Mouse (Mus musculus) midbrain, postnatal 0 days (tissue): ENCODE data around the gene Ganab. TPM values are rescaled to one million over a fixed set of nuclear protein-coding genes. Genes with fewer than 3 reads are reported as not detected.
A peak's percentile ranks its signal among the peaks of the same experiment; 100 is the strongest.
"Not testable (repeated sequence)": the region's sequence is repeated elsewhere in the genome, so short reads cannot be mapped to it uniquely, and the experiment has no call there.

Experiments used
- ATAC-seq: fragments of 200-750 bp; cut with Nextera tagmentation; 2 replicates; pipeline ENCODE4 v1.8.0; 2017; ENCODE audit warnings: moderate number of reproducible peaks, mild to moderate bottlenecking, moderate TSS enrichment, moderate library complexity; ENCODE audit not compliant: low FRiP score
- DNase-seq: peaks from one replicate; pipeline ENCODE4 v3.0.0-alpha.2; 2015; ENCODE audit warnings: low spot score
- H3K27ac ChIP-seq: fragments of 300-500 bp; sonication (generic); 2 replicates; pipeline ENCODE4 v1.5.1; 2014; ENCODE audit warnings: low read depth, mild to moderate bottlenecking, low read length, mixed read lengths
- H3K27me3 ChIP-seq: fragments of 300-500 bp; sonication (generic); 2 replicates; pipeline ENCODE4 v1.6.1; 2014; ENCODE audit warnings: low read length, control low read depth, mixed read lengths; ENCODE audit not compliant: insufficient read depth
- H3K36me3 ChIP-seq: fragments of 300-500 bp; sonication (generic); 2 replicates; pipeline ENCODE4 v1.6.1; 2014; ENCODE audit warnings: low read length, control low read depth, mixed read lengths; ENCODE audit not compliant: insufficient read depth
- H3K4me1 ChIP-seq: fragments of 300-500 bp; sonication (generic); 2 replicates; pipeline ENCODE4 v1.6.1; 2014; ENCODE audit warnings: mild to moderate bottlenecking, control low read depth, antibody characterized with exemption, low read length, mixed read lengths; ENCODE audit not compliant: insufficient read depth
- H3K4me2 ChIP-seq: fragments of 300-500 bp; sonication (generic); 2 replicates; pipeline ENCODE4 v1.6.1; 2014; ENCODE audit warnings: low read depth, mild to moderate bottlenecking, low read length, mixed read lengths; ENCODE audit not compliant: poor library complexity, severe bottlenecking
- H3K4me3 ChIP-seq: fragments of 300-500 bp; sonication (generic); 2 replicates; pipeline ENCODE4 v1.5.1; 2014; ENCODE audit warnings: low read depth, mild to moderate bottlenecking, low read length, moderate library complexity
- H3K9ac ChIP-seq: fragments of 300-500 bp; sonication (generic); replicated peaks from 2 replicates; pipeline ENCODE4 v1.6.1; 2014; ENCODE audit warnings: mild to moderate bottlenecking, low read length, moderate library complexity, mixed read lengths; ENCODE audit not compliant: poor library complexity, severe bottlenecking
- H3K9me3 ChIP-seq: fragments of 300-500 bp; sonication (generic); 2 replicates; pipeline ENCODE4 v1.6.1; 2016; ENCODE audit warnings: low read length, control low read depth
- CTCF ChIP-seq: IDR thresholded peaks from 2 replicates; pipeline ENCODE4 v1.5.1; 2016; ENCODE audit warnings: antibody characterized with exemption, mild to moderate bottlenecking
- WGBS: fragments of 180-500 bp; shearing (Covaris S2); extraction: QIAGEN DNeasy Blood & Tissue Kit; methylation state at CpG from one replicate; pipeline ENCODE4 v1.1.7; 2014; 5-methylcytosine and 5-hydroxymethylcytosine counted together
- polyA plus RNA-seq: library from polyadenylated mRNA; unstranded; fragments of >200 nt; fragmentation: Nextera tagmentation; extraction: Ambion mirVana; gene quantifications from 2 replicates; pipeline ENCODE4 v1.2.1, GENCODE M21; 2015
- total RNA-seq: library from RNA; depleted of rRNA; stranded (reverse); fragments of >200 nt; gene quantifications from 2 replicates; pipeline ENCODE4 v1.2.3, GENCODE M21; 2014

Ganab gene
- total and polyA plus RNA-seq, 2 experiments from 2014 or later = 49.4 to 86.9 TPM

DNA sequence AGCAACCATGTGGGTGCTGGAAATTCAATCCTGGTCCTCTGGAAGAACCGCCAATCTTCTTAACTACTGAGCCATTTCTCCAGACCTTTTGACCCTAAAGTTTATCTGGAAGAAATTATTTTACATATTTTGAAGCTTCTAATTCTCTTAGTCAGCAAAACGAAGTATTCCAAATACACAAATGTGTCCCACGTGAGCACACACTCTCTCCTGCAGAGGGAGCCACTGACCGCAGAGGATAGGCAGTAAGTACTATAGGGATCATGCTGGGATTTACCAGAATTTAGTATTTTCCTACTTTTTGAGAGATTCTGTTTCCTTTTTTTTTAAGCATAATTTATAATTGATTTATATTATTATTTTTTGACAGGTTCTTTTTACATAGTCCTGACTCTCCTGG, 40.2 kb upstream of the Ganab start:
- Histone ChIP-seq H3K9ac (no peak overlapping the region), H3K27me3 (no peaks in the 10 kb centered on the region), H3K4me3 (no peak overlapping the region), H3K4me1 (no peaks in the 10 kb centered on the region), H3K36me3 (no peaks in the 10 kb centered on the region), H3K27ac (no peak overlapping the region), H3K4me2 (no peak overlapping the region), H3K9me3 (no peaks in the 10 kb centered on the region)
- WGBS = 44% methylated on average over 4 of the region's 4 CpGs
- TF ChIP-seq CTCF = peak; percentile 70
- ATAC-seq (no peak), DNase-seq (peak; percentile 42)

DNA sequence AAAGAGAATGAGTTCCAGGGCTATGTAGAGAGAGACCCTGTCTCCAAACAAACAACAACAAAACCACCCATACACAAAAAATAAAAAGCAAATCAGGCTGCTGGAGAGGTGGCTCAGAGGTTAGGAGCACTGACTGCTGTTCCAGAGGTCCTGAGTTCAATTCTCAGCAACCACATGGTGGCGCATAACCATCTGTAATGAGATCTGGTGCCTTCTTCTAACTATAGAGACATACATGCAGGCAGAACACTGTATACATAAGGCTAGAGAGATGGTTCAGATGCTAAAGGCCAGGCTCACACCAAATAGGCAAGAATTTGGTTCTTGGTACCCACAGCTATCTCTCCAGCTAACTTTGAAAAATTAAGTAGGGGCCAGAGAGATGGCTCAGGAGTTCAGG, 38.9 kb upstream of the Ganab start:
- no peaks in the 10 kb centered on the region for H3K27me3 ChIP-seq
- no peak overlapping the region for H3K27ac ChIP-seq
- H3K9ac ChIP-seq = no peak overlapping the region
- H3K9me3 ChIP-seq = no peaks in the 10 kb centered on the region
- DNase-seq = no peak
- H3K36me3 ChIP-seq = no peaks in the 10 kb centered on the region
- peak; percentile 57 for TF ChIP-seq CTCF
- ATAC-seq = no peak
- 11% methylated on average over 1 of the region's 1 CpGs for WGBS
- no peaks in the 10 kb centered on the region for H3K4me1 ChIP-seq
- H3K4me2 ChIP-seq = no peak overlapping the region
- H3K4me3 ChIP-seq = no peak overlapping the region

DNA sequence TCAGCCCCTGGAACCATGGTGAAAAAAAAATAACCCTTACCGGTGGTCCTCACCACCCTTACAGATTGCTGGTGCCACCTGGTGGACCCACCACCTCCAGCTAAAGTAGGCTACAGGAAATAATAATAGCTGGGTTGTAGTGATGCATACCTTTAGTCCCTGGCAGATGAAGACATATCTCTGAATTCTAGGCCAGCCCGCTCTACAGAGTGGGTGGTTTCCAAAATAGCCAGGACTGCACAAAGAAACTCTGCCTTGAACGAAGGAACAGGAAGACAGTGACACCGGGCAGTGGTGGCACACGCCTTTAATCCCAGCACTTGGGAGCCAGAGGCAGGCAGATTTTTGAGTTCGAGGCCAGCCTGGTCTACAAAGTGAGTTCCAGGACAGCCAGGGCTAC, 33.6 kb upstream of the Ganab start:
- Histone ChIP-seq H3K9ac (no peak overlapping the region), H3K4me3 (no peak overlapping the region), H3K4me1 (no peaks in the 10 kb centered on the region), H3K36me3 (no peaks in the 10 kb centered on the region), H3K27me3 (no peaks in the 10 kb centered on the region), H3K4me2 (no peak overlapping the region), H3K27ac (no peak overlapping the region), H3K9me3 (no peaks in the 10 kb centered on the region)
- DNase-seq (no peak), ATAC-seq (no peak)
- WGBS = 81% methylated on average over 6 of the region's 6 CpGs
- no peak for TF ChIP-seq CTCF

DNA sequence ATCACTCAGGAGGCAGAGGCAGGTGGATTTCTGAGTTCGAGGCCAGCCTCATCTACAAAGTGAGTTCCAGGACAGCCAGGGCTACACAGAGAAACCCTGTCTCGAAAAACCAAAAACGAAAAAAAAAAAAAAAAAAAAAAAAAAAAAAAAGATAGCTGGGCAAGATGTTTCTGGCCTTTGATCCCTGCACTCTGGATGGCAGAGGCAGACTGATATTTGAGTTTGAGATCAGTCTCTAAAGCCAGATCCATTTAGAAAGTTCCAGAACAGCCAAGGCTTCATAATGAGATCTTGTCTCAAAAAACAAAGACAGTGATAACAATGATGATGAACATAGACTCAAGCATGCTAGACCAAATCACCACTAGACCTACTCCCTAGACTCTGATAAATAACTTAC, 27.5 kb upstream of the Ganab start:
- 66% methylated on average over 3 of the region's 3 CpGs for WGBS
- H3K36me3 ChIP-seq = peaks cover 19% of the 10 kb centered on the region
- H3K4me3 ChIP-seq, DNase-seq, H3K9me3 ChIP-seq, H3K27ac ChIP-seq, H3K4me2 ChIP-seq, H3K27me3 ChIP-seq, H3K4me1 ChIP-seq, ATAC-seq, H3K9ac ChIP-seq: not testable (repeated sequence)

DNA sequence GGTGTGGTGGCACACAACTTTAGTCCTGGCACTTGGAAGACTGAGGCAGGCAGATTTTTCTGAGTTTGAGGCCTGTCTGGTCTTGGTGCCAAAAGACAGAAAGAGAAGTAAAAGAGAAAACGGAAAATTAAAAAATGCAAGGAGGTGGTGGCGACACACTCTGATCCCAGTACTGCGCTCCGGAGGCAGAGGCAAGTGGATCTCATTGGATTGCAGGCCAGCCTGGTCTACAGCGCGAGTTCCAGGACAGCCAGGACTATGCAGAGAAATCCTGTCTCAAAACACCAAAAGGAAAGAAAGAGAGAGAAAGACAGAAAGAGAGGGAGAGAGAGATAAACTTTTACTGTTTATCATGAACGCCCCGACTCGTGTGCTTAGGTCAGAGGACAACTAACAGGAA, 27.0 kb upstream of the Ganab start:
- H3K27ac ChIP-seq = peak overlapping the region; percentile 62
- ATAC-seq (peak; percentile 34; the same call in 1 of the 2 replicates), DNase-seq (no peak)
- WGBS = 59% methylated on average over 9 of the region's 9 CpGs
- H3K9me3 ChIP-seq = no peaks in the 10 kb centered on the region
- H3K4me2 ChIP-seq = peak overlapping the region; percentile 94
- peaks cover 23% of the 10 kb centered on the region for H3K36me3 ChIP-seq
- no peaks in the 10 kb centered on the region for H3K27me3 ChIP-seq
- H3K4me1 ChIP-seq = no peaks in the 10 kb centered on the region
- H3K9ac ChIP-seq = peak overlapping the region; percentile 45; the same call in 1 of the 2 replicates
- peak overlapping the region; percentile 96 for H3K4me3 ChIP-seq
- TF ChIP-seq CTCF = no peak

DNA sequence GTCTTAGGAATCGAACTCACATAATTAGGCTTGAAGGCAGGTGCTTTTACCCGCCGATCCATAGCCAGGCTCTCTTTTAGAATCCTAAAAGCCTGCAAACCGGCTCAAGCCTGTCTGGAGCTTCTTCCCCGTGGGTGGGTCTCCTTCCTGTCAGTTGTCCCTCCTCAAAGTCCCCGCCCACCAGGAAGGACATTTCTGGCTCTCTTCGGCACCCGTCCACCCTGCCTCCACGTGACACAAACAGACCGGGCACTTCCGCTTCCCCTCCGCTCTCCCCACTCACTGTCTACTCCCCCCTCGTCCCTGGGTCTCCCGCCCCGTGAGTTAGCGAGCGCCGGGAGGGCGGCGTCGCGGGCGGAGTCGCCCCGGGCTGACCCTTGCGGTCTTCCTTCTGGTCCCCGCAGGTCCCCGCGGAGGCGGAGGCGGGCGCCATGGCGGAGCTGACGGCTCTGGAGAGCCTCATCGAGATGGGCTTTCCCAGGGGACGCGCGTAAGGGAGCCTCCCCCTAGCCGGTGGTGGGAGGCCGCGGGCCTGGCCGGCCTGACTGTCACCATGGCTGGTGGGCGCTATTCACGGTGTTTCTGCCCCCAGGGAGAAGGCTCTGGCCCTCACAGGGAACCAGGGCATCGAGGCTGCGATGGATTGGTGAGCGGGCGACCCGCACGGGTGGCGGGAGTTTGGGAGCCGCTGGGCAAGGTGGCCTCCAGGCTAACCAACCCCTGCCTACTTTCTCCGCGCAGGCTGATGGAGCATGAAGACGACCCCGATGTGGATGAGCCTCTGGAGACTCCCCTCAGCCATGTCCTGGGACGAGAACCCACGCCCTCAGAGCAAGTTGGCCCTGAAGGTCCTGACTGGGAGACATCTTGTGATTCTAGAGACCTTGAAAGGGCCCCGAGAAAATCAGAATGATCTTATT, 26.3 kb upstream of the Ganab start, which contains the start of gene Ubxn1:
Gene Ubxn1, plus strand, starts transcription at position 230 of the 920 bp plus-strand sequence.
- 1% methylated on average over 57 of the region's 59 CpGs for WGBS
- H3K36me3 ChIP-seq = peaks cover 23% of the 10 kb centered on the region
- DNase-seq = peak; percentile 98
- no peaks in the 10 kb centered on the region for H3K27me3 ChIP-seq
- H3K27ac ChIP-seq = peak within 1 kb of the TSS; percentile 74
- H3K4me2 ChIP-seq = peak within 1 kb of the TSS; percentile 94
- no peaks in the 10 kb centered on the region for H3K4me1 ChIP-seq
- no peaks in the 10 kb centered on the region for H3K9me3 ChIP-seq
- TF ChIP-seq CTCF = no peak
- peak within 1 kb of the TSS; percentile 94 for H3K9ac ChIP-seq
- peak; percentile 97 for ATAC-seq
- H3K4me3 ChIP-seq = peak within 1 kb of the TSS; percentile 96
